Mouse (Mus musculus): ENCODE results near the gene Ncs1. TPM values are rescaled to one million over a fixed set of nuclear protein-coding genes. Genes with fewer than 3 reads are reported as not detected.

Ncs1 gene
- total RNA-seq, 1 experiment from 2014 or later = 6.4 TPM

Other genes with a start within 250 kb of the Ncs1 start
- 58.5 and 59.4 TPM in 2 replicates for gene Fnbp1, start 103.8 kb upstream of the Ncs1 start, total RNA-seq (2017)
- gene Gpr107, start 93.5 kb upstream of the Ncs1 start, total RNA-seq (2017) = 11.8 and 17.9 TPM in 2 replicates
- 1.5 TPM in 1 of 2 replicates, not detected in the other for gene Hmcn2, start 68.6 kb downstream of the Ncs1 start, total RNA-seq (2017)
- gene Ass1, start 224.4 kb downstream of the Ncs1 start, total RNA-seq (2017) = 47.6 and 63.3 TPM in 2 replicates

All from hematopoietic stem cell, adult 5-6 weeks (primary cell).